Mouse (Mus musculus): ENCODE measurements around the gene Plcb1.
A peak's percentile ranks its signal among the peaks of the same experiment; 100 is the strongest.

Gene Plcb1

GRCm38 (mm10) chr2:135439546-135440517 lies 654.0 kb downstream of the Plcb1 start:
- DNase-seq = peak; percentile 15 to 22

- DNase-seq = no peak
Observed at GRCm38 (mm10) chr2:135453581-135453980, 667.7 kb downstream of the Plcb1 start.

- DNase-seq = no peak
Observed at GRCm38 (mm10) chr2:135454015-135454414, 668.1 kb downstream of the Plcb1 start.

GRCm38 (mm10) chr2:135454455-135454854 lies 668.6 kb downstream of the Plcb1 start:
- no peak for DNase-seq

GRCm38 (mm10) chr2:135467895-135468294 lies 682.0 kb downstream of the Plcb1 start:
- DNase-seq = no peak

GRCm38 (mm10) chr2:135474107-135474506 lies 688.2 kb downstream of the Plcb1 start:
- no peak for DNase-seq

- no peak for DNase-seq
Observed at GRCm38 (mm10) chr2:135485248-135485647, 699.4 kb downstream of the Plcb1 start.

GRCm38 (mm10) chr2:135488277-135488676 lies 702.4 kb downstream of the Plcb1 start:
- DNase-seq = no peak

GRCm38 (mm10) chr2:135489127-135489526 lies 703.3 kb downstream of the Plcb1 start:
- DNase-seq = no peak

- DNase-seq = no peak
Observed at GRCm38 (mm10) chr2:135492777-135493176, 706.9 kb downstream of the Plcb1 start.

GRCm38 (mm10) chr2:135496553-135496952 lies 710.7 kb downstream of the Plcb1 start:
- no peak for DNase-seq

GRCm38 (mm10) chr2:135497251-135497650 lies 711.4 kb downstream of the Plcb1 start:
- DNase-seq = no peak

- no peak for DNase-seq
Observed at GRCm38 (mm10) chr2:135500872-135501271, 715.0 kb downstream of the Plcb1 start.

- no peak for DNase-seq
Observed at GRCm38 (mm10) chr2:135503328-135503997, 717.6 kb downstream of the Plcb1 start.

GRCm38 (mm10) chr2:135503998-135504354 lies 718.1 kb downstream of the Plcb1 start:
- DNase-seq = no peak

- DNase-seq = no peak
Observed at GRCm38 (mm10) chr2:135507111-135507510, 721.2 kb downstream of the Plcb1 start.

- no peak for DNase-seq
Observed at GRCm38 (mm10) chr2:135518956-135519355, 733.1 kb downstream of the Plcb1 start.
